Mouse (Mus musculus) embryonic fibroblast, embryonic 13.5 days (primary cell): ENCODE data around the gene Cotl1.

Source experiments
- CTCF ChIP-seq: IDR thresholded peaks from 2 replicates; pipeline ENCODE4 v1.5.1; 2011; ENCODE audit warnings: mild to moderate bottlenecking, control low read depth, low read length, moderate library complexity, borderline replicate concordance; ENCODE audit not compliant: insufficient read depth
- POLR2A ChIP-seq: IDR thresholded peaks from 2 replicates; pipeline ENCODE4 v1.6.1; 2011; ENCODE audit warnings: low read depth, mild to moderate bottlenecking, control low read depth, low read length, moderate library complexity

DNA sequence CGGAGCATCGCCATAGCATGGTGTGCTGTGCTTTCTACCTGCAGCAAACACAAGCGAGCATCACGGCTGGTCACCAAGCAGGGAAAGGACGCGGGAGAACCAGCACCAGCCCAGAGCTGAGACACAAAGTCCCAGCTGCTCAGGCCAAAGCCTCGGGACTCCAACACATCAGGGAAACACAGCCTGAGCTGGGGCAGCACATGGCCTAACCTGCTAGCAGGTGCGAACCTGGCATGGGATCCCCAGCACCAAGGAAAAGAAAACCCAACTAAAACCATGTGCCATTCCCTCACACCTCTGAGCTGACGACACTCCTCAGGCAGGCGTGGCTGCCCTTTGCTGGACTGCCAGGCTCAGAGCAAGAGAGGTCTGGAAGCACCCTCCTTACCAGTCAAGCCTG is 75.0 kb downstream of the Cotl1 start:
- TF ChIP-seq POLR2A: no peak
- no peak for TF ChIP-seq CTCF
